Mouse (Mus musculus) spleen, postnatal 0 days (tissue): ENCODE results near the gene Zfp800. TPM values are rescaled to one million over a fixed set of nuclear protein-coding genes. Genes with fewer than 3 reads are reported as not detected.

Experiments used
- polyA plus RNA-seq: library from polyadenylated mRNA; unstranded; fragments of >200 nt; fragmentation: Nextera tagmentation; extraction: Ambion mirVana; gene quantifications from 2 replicates; pipeline ENCODE4 v1.2.1, GENCODE M21; 2015

Zfp800 gene
- 37.2 and 39.0 TPM in 2 replicates for polyA plus RNA-seq

GRCm38 (mm10) chr6:28397681-28398203 is at the start of gene Zfp800:
Gene Zfp800 (minus strand): TSS chr6:28398005.

GRCm38 (mm10) chr6:28428290-28428689 is 30.5 kb upstream of the Zfp800 start, which contains the start of gene Gcc1:
Gene Gcc1 (minus strand): TSS chr6:28428390.

GRCm38 (mm10) chr6:28427096-28427839 is 29.5 kb upstream of the Zfp800 start, which contains the start of gene Fscn3:
Gene Fscn3 (plus strand): TSS chr6:28427789.

GRCm38 (mm10) chr6:28423313-28423712 is 25.5 kb upstream of the Zfp800 start, which contains the start of gene Arf5:
Gene Arf5 (plus strand): TSS chr6:28423560.

Other genes starting within 250 kb of the Zfp800 start
- 537 and 592 TPM in 2 replicates for gene Arf5, start 25.6 kb upstream of the Zfp800 start, polyA plus RNA-seq
- 0.12 and 0.13 TPM in 2 replicates for gene Fscn3, start 29.8 kb upstream of the Zfp800 start, polyA plus RNA-seq
- 3.6 and 4.1 TPM in 2 replicates for gene Gcc1, start 30.4 kb upstream of the Zfp800 start, polyA plus RNA-seq
- not detected in 2 replicates for gene Pax4, start 51.3 kb upstream of the Zfp800 start, polyA plus RNA-seq
- 34.1 and 36.4 TPM in 2 replicates for gene Snd1, start 77.1 kb upstream of the Zfp800 start, polyA plus RNA-seq